Mouse (Mus musculus) left cerebral cortex, adult 8-10 months (tissue): ENCODE results near the gene Vwa1. TPM values are rescaled to one million over a fixed set of nuclear protein-coding genes. Genes with fewer than 3 reads are reported as not detected.
A peak's percentile ranks its signal among the peaks of the same experiment; 100 is the strongest.
"Not testable (repeated sequence)": the region's sequence is repeated elsewhere in the genome, so short reads cannot be mapped to it uniquely, and the experiment has no call there.

ENCODE experiments used
- DNase-seq, 2 experiments: peaks; one replicate each; pipeline ENCODE4 v3.0.0; 2022; ENCODE audit warnings: low spot score in 2 of 2
- microRNA-seq, 2 experiments: library from miRNA; unstranded; fragments of <30 nt; microRNA quantifications; one replicate each; pipeline ENCODE4 v1.2.0; 2022
- total RNA-seq, 4 experiments: library from RNA; stranded (reverse); gene quantifications; 2 replicates each; pipeline ENCODE4 v1.2.4; 2022

Gene Vwa1
- total RNA-seq, 4 experiments from 2014 or later: 14.0 to 14.9 (median 14.4) TPM

DNA sequence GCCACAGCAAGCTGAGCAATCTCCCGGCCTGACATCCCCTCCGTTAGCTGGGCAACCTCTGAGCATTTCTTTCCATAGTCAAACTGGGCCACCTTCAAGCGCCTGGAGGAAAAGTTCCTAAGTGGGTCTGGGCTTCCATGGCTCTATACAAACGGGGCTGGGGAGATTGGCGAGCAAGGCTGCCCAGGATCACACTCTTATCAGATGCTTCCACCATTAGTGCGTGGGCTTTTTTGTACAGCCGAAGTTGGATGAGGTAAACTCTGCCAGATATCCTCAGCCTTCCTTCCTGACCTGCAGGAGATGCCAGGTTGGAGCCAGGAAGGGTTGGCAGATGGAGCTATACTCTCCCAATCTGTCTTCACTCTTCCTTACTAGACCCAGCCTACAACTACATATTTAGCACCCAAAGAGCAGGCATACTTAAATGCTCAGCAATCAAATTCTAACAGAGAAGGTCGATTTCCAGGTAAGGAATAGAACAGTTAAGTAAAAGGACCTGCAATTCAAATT lies 28.4 kb downstream of the Vwa1 start:
- DNase-seq: no peak

- DNase-seq: no peak
Observed at GRCm38 (mm10) chr4:155745136-155745535, 29.4 kb downstream of the Vwa1 start.

DNA sequence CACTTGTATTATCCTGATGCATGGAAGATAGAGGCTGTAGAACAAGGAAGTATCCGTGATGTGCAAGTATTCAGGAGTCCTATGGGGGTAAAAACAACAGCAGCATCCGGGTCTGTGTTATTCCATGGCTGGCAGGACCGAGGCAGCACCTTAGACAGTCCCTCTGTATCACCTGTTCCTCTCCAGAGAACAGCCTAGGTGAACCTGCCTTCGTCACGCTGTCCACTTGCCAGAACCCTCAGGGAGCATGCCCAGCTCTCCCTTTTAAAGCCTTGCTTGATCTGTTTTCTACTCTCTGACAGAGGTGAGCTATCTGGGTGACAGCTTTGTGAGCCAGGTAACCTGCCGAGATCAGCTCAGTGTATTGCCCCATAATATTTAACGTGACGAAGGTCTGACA lies 30.0 kb downstream of the Vwa1 start:
- no peak for DNase-seq

- no peak for DNase-seq
Observed at GRCm38 (mm10) chr4:155742684-155743083, 31.8 kb downstream of the Vwa1 start.

- not testable (repeated sequence) for DNase-seq
Observed at GRCm38 (mm10) chr4:155740681-155741080, 33.8 kb downstream of the Vwa1 start.

GRCm38 (mm10) chr4:155739741-155740636 lies 34.5 kb downstream of the Vwa1 start:
- DNase-seq: no peak

- no peak for DNase-seq
Observed at GRCm38 (mm10) chr4:155739152-155739551, 35.3 kb downstream of the Vwa1 start.

GRCm38 (mm10) chr4:155738262-155738661 lies 36.2 kb downstream of the Vwa1 start:
- DNase-seq: peak in 1 of 2 experiments; percentile 73

DNA sequence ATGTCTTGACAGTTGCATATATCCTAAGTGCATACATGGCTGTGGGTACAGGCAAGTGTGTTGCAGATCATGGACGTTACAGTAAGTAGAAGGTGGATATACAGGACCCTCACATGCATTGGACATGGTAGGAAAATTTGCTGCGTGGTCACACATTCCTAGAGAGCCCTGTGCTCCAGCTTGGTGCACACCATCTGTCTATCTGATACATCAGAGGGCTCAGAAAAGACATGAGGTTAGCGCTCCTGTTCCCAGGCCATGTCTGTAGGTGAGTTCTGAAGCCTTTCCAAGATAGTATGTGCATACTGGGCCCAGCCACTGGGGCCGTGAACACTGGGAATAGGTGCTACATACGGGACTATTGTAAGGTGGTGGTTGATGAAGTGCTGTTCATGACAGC lies 38.1 kb downstream of the Vwa1 start:
- DNase-seq: no peak

DNA sequence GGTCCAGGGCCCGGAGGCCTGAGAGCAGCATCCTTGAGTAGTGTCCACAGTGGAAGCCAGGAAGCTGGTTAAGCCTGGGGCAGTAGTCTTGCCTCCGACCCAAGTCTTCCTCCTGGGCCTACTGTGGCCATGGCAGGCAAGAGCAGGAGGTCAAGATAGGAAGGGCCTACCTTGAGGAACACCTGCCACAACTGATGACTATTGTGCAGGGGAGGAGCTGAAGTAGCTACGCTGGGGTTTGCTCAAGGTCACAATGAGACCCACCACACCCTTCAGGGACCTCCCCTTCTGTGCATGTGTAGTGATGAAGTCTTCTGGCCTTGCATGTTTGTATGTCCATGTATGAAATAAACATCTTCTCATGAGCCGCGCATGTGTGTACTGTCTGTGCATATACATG lies 38.7 kb downstream of the Vwa1 start:
- no peak for DNase-seq

DNA sequence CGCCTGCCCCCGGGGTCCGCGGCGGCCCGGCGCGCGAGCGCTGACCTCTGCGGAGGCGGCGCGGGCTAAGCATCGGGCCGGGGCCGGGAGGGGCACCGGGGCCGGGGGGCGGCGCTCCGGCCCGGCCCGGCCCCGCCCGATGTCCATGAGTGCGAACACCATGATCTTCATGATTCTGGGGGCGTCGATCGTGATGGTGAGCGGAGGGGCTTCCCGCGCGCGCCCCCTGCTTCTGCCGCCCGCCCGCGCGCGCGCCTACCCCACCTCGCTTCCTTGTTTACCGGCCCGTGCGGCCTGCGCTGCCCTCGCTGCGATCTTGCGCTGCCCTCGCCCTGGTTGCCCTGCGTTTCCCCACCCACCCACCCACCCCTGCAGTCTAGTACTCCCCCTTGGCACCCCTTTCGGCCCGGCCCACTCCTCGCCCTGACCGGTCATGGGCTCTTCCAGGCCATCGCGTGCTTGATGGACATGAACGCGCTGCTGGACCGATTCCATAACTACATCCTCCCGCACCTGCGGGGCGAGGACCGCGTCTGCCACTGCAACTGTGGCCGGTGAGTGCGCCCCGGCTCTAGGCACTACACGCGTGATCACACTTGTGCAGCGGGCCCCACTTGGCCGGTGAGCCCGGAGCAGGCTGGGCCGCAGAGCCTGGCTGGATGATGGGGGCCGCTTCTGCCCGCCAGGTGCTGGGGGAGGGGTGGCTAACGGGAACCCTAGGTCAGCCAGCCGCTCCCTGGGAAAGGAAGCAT lies 39.4 kb downstream of the Vwa1 start:
- DNase-seq: peak in 1 of 2 experiments; percentile 50

DNA sequence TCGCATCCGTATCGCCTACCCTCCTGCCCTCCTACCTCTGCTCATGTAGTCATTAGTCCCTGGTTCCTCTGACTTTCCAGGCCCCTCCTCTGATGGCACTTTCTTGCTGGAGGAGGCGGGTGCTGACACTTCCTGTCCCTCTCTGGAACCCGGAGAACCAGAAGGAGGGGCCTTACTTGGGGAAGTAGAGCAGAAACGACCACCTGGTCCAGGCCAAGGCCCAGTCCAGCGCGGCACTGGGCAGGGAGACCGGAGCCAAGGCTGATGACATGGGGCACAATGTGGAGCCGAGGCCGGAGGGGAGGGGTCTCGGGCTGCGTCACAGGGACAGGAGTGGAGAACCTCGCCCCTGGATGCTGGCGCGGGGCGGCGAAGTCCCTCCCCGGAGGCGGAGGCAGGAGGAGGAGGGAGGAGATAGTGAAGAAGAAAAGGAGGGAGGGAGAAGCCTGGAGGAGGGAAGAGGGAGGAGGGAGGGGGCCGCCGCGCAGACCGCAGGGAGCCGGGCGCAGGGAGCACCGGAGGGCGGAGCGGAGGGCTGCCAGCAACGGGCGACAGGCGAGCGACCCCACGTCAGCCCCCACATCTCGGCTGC lies 40.1 kb downstream of the Vwa1 start, which contains the start of gene Tmem240:
Gene Tmem240 (plus strand): TSS at position 451 of the 592 bp plus-strand sequence.
- DNase-seq: peak; percentile 78 to 92

- DNase-seq: no peak
Observed at GRCm38 (mm10) chr4:155733267-155733666, 41.2 kb downstream of the Vwa1 start.

- DNase-seq: no peak
Observed at GRCm38 (mm10) chr4:155727993-155728392, 46.5 kb downstream of the Vwa1 start.

- DNase-seq: no peak
Observed at GRCm38 (mm10) chr4:155721668-155722083, 52.8 kb downstream of the Vwa1 start.

Small RNA genes within 50 kb of the gene (microRNA-seq; reads per million reads assigned to microRNA genes)
- gene Gm27743: 0 reads per million in 2 experiments

Other genes starting within 250 kb of the Vwa1 start
- gene Nadk, start 212.3 kb downstream of the Vwa1 start, total RNA-seq: 10 to 100 TPM; 43.2 to 55.5 (median 52.6) TPM
- gene Slc35e2, start 173.3 kb downstream of the Vwa1 start, total RNA-seq: 10 to 100 TPM; 42.9 to 50.6 (median 43.8) TPM
- gene Cdk11b, start 149.8 kb downstream of the Vwa1 start, total RNA-seq: 10 to 100 TPM; 40.1 to 55.0 (median 47.1) TPM
- not detected for gene Gm10563, start 129.3 kb downstream of the Vwa1 start, total RNA-seq
- 1 to 10 TPM in 3 of 4 experiments, under 1 TPM in 1; 0.99 to 2.8 (median 2.1) TPM for gene Mmp23, start 121.3 kb downstream of the Vwa1 start, total RNA-seq
- gene Mib2, start 105.5 kb downstream of the Vwa1 start, total RNA-seq: 100 to 1,000 TPM; 108 to 124 (median 117) TPM
- 10 to 100 TPM; 31.6 to 37.7 (median 34.7) TPM for gene Fndc10, start 80.4 kb downstream of the Vwa1 start, total RNA-seq
- 100 to 1,000 TPM in 2 of 4 experiments, 10 to 100 TPM in 2; 91.0 to 111 (median 98.8) TPM for gene Ssu72, start 69.9 kb downstream of the Vwa1 start, total RNA-seq
- 10 to 100 TPM; 43.9 to 53.3 (median 48.9) TPM for gene Tmem240, start 39.9 kb downstream of the Vwa1 start, total RNA-seq
- gene Atad3a, start 13.6 kb downstream of the Vwa1 start, total RNA-seq: 10 to 100 TPM; 41.3 to 55.7 (median 51.1) TPM
- gene Tmem88b, start 11.2 kb upstream of the Vwa1 start, total RNA-seq: 10 to 100 TPM; 35.4 to 43.6 (median 36.6) TPM
- gene Ankrd65, start 15.7 kb upstream of the Vwa1 start, total RNA-seq: under 1 TPM in 1 of 4 experiments, not detected in 3; 0.35 TPM
- gene Mrpl20, start 28.2 kb upstream of the Vwa1 start, total RNA-seq: 10 to 100 TPM; 75.3 to 87.1 (median 84.7) TPM
- gene Ccnl2, start 37.8 kb upstream of the Vwa1 start, total RNA-seq: 10 to 100 TPM; 54.7 to 60.9 (median 57.6) TPM
- gene Aurkaip1, start 56.6 kb upstream of the Vwa1 start, total RNA-seq: 100 to 1,000 TPM; 101 to 109 (median 102) TPM
- 10 to 100 TPM in 1 of 4 experiments, 1 to 10 TPM in 3; 8.9 to 10.3 (median 9.3) TPM for gene Mxra8, start 65.0 kb upstream of the Vwa1 start, total RNA-seq
- 10 to 100 TPM; 81.1 to 86.5 (median 81.4) TPM for gene Dvl1, start 72.7 kb upstream of the Vwa1 start, total RNA-seq
- gene Tas1r3, start 88.7 kb upstream of the Vwa1 start, total RNA-seq: under 1 TPM in 2 of 4 experiments, not detected in 2; 0.30 to 0.39 TPM
- 10 to 100 TPM; 30.1 to 48.4 (median 33.7) TPM for gene Cptp, start 94.7 kb upstream of the Vwa1 start, total RNA-seq
- gene Ints11, start 94.8 kb upstream of the Vwa1 start, total RNA-seq: 10 to 100 TPM; 26.8 to 32.6 (median 30.0) TPM
- gene Pusl1, start 117.1 kb upstream of the Vwa1 start, total RNA-seq: 10 to 100 TPM; 49.0 to 65.6 (median 58.5) TPM
- 100 to 1,000 TPM; 108 to 128 (median 122) TPM for gene Acap3, start 117.1 kb upstream of the Vwa1 start, total RNA-seq
- gene Ube2j2, start 169.1 kb upstream of the Vwa1 start, total RNA-seq: 10 to 100 TPM; 57.7 to 67.6 (median 65.2) TPM
- gene C1qtnf12, start 187.6 kb upstream of the Vwa1 start, total RNA-seq: 10 to 100 TPM; 16.0 to 26.1 (median 23.8) TPM
- gene B3galt6, start 218.0 kb upstream of the Vwa1 start, total RNA-seq: 10 to 100 TPM in 2 of 4 experiments, 1 to 10 TPM in 2; 9.3 to 12.6 (median 10.5) TPM
- gene Sdf4, start 218.2 kb upstream of the Vwa1 start, total RNA-seq: 100 to 1,000 TPM; 206 to 235 (median 221) TPM
- 1 to 10 TPM in 3 of 4 experiments, under 1 TPM in 1; 0.91 to 3.5 (median 1.5) TPM for gene Tnfrsf4, start 239.1 kb upstream of the Vwa1 start, total RNA-seq